Mouse (Mus musculus): Measurements from ENCODE around the gene Dap. TPM values are rescaled to one million over a fixed set of nuclear protein-coding genes. Genes with fewer than 3 reads are reported as not detected.

The Dap gene
- polyA plus RNA-seq, 1 experiment from 2014 or later: 23.8 TPM

GRCm38 (mm10) chr15:31269558-31269957, 45.4 kb downstream of the Dap start:
- no peak for ATAC-seq

GRCm38 (mm10) chr15:31272695-31273094, 48.6 kb downstream of the Dap start:
- no peak overlapping the region for H3K4me2 ChIP-seq
- WGBS: 81% methylated on average over 7 of the region's 7 CpGs
- ATAC-seq: no peak
- no peak overlapping the region for H3K9ac ChIP-seq
- H3K4me3 ChIP-seq: no peak overlapping the region
- H3K36me3 ChIP-seq (ENCODE audit: poor library complexity, severe bottlenecking): no peaks in the 10 kb centered on the region; the same call in 1 of the 2 replicates
- no peaks in the 10 kb centered on the region for H3K27me3 ChIP-seq
- H3K27ac ChIP-seq: no peak overlapping the region
- H3K9me3 ChIP-seq (replicated peaks): no peaks in the 10 kb centered on the region
- H3K4me1 ChIP-seq: no peaks in the 10 kb centered on the region

More at GRCm38 (mm10) chr15:31269558-31269957, 45.4 kb downstream of the Dap start:
- Histone ChIP-seq H3K9ac (no peak overlapping the region), H3K27ac (no peak overlapping the region), H3K4me3 (no peak overlapping the region), H3K36me3 (ENCODE audit: poor library complexity, severe bottlenecking) (no peaks in the 10 kb centered on the region; the same call in 1 of the 2 replicates), H3K27me3 (no peaks in the 10 kb centered on the region), H3K9me3 (replicated peaks) (no peaks in the 10 kb centered on the region), H3K4me1 (no peaks in the 10 kb centered on the region), H3K4me2 (no peak overlapping the region)
- 83% methylated on average over 4 of the region's 4 CpGs for WGBS

- H3K27ac ChIP-seq: no peak overlapping the region
- H3K9me3 ChIP-seq (replicated peaks): no peaks in the 10 kb centered on the region
- 0 out of 2 replicates have a peak, but pooled peaks cover 4% of the 10 kb centered on the region for H3K4me1 ChIP-seq
- no peaks in the 10 kb centered on the region for H3K27me3 ChIP-seq
- H3K4me2 ChIP-seq: no peak overlapping the region
- H3K9ac ChIP-seq: no peak overlapping the region
- ATAC-seq: no peak
- no peak overlapping the region for H3K4me3 ChIP-seq
- 77% methylated on average over 10 of the region's 10 CpGs for WGBS
- no peaks in the 10 kb centered on the region; the same call in 1 of the 2 replicates for H3K36me3 ChIP-seq (ENCODE audit: poor library complexity, severe bottlenecking)
Measured at GRCm38 (mm10) chr15:31273509-31273908, 49.4 kb downstream of the Dap start.

GRCm38 (mm10) chr15:31278090-31278489, 54.0 kb downstream of the Dap start:
- no peak for ATAC-seq
- H3K36me3 ChIP-seq (ENCODE audit: poor library complexity, severe bottlenecking): no peaks in the 10 kb centered on the region; the same call in 1 of the 2 replicates
- no peaks in the 10 kb centered on the region for H3K9me3 ChIP-seq (replicated peaks)

GRCm38 (mm10) chr15:31279120-31279519, 55.0 kb downstream of the Dap start:
- H3K9ac ChIP-seq: no peak overlapping the region
- no peak overlapping the region for H3K4me2 ChIP-seq
- H3K27ac ChIP-seq: no peak overlapping the region
- H3K36me3 ChIP-seq (ENCODE audit: poor library complexity, severe bottlenecking): no peaks in the 10 kb centered on the region
- H3K27me3 ChIP-seq: no peaks in the 10 kb centered on the region
- 86% methylated on average over 2 of the region's 2 CpGs for WGBS
- no peak overlapping the region for H3K4me3 ChIP-seq
- no peaks in the 10 kb centered on the region for H3K9me3 ChIP-seq (replicated peaks)
- ATAC-seq: no peak
- 0 out of 2 replicates have a peak, but pooled peaks cover 4% of the 10 kb centered on the region for H3K4me1 ChIP-seq

More at GRCm38 (mm10) chr15:31278090-31278489, 54.0 kb downstream of the Dap start:
- H3K4me2 ChIP-seq: no peak overlapping the region
- H3K4me1 ChIP-seq: 0 out of 2 replicates have a peak, but pooled peaks cover 4% of the 10 kb centered on the region
- no peak overlapping the region for H3K4me3 ChIP-seq
- H3K9ac ChIP-seq: no peak overlapping the region
- no peak overlapping the region for H3K27ac ChIP-seq
- WGBS: 62% methylated on average over 4 of the region's 4 CpGs
- H3K27me3 ChIP-seq: no peaks in the 10 kb centered on the region

GRCm38 (mm10) chr15:31279577-31280004, 55.5 kb downstream of the Dap start:
- WGBS: 88% methylated on average over 6 of the region's 6 CpGs
- Histone ChIP-seq H3K27me3 (no peaks in the 10 kb centered on the region), H3K27ac (no peak overlapping the region), H3K9ac (no peak overlapping the region), H3K9me3 (replicated peaks) (no peaks in the 10 kb centered on the region), H3K4me1 (0 out of 2 replicates have a peak, but pooled peaks cover 4% of the 10 kb centered on the region), H3K4me3 (no peak overlapping the region), H3K36me3 (ENCODE audit: poor library complexity, severe bottlenecking) (no peaks in the 10 kb centered on the region), H3K4me2 (no peak overlapping the region)
- no peak for ATAC-seq

GRCm38 (mm10) chr15:31280059-31280458, 55.9 kb downstream of the Dap start:
- 71% methylated on average over 5 of the region's 5 CpGs for WGBS
- Histone ChIP-seq H3K4me3 (no peak overlapping the region), H3K9me3 (replicated peaks) (no peaks in the 10 kb centered on the region), H3K9ac (no peak overlapping the region), H3K27ac (no peak overlapping the region), H3K4me1 (0 out of 2 replicates have a peak, but pooled peaks cover 4% of the 10 kb centered on the region), H3K27me3 (no peaks in the 10 kb centered on the region), H3K36me3 (ENCODE audit: poor library complexity, severe bottlenecking) (no peaks in the 10 kb centered on the region), H3K4me2 (no peak overlapping the region)
- no peak for ATAC-seq

GRCm38 (mm10) chr15:31280683-31281082, 56.6 kb downstream of the Dap start:
- Histone ChIP-seq H3K4me1 (0 out of 2 replicates have a peak, but pooled peaks cover 4% of the 10 kb centered on the region), H3K9me3 (replicated peaks) (no peaks in the 10 kb centered on the region), H3K27me3 (no peaks in the 10 kb centered on the region), H3K4me3 (no peak overlapping the region), H3K4me2 (no peak overlapping the region), H3K27ac (no peak overlapping the region), H3K36me3 (ENCODE audit: poor library complexity, severe bottlenecking) (no peaks in the 10 kb centered on the region), H3K9ac (no peak overlapping the region)
- no peak for ATAC-seq
- 80% methylated on average over 2 of the region's 2 CpGs for WGBS

- WGBS: 78% methylated on average over 13 of the region's 13 CpGs
- Histone ChIP-seq H3K27me3 (no peaks in the 10 kb centered on the region), H3K9me3 (replicated peaks) (no peaks in the 10 kb centered on the region), H3K4me3 (no peak overlapping the region), H3K4me1 (0 out of 2 replicates have a peak, but pooled peaks cover 4% of the 10 kb centered on the region), H3K27ac (no peak overlapping the region), H3K9ac (no peak overlapping the region), H3K4me2 (no peak overlapping the region), H3K36me3 (ENCODE audit: poor library complexity, severe bottlenecking) (no peaks in the 10 kb centered on the region)
- no peak for ATAC-seq
Measured at GRCm38 (mm10) chr15:31281830-31282229, 57.7 kb downstream of the Dap start.

GRCm38 (mm10) chr15:31282353-31282752, 58.2 kb downstream of the Dap start:
- no peak overlapping the region for H3K4me3 ChIP-seq
- H3K9ac ChIP-seq: no peak overlapping the region
- H3K36me3 ChIP-seq (ENCODE audit: poor library complexity, severe bottlenecking): no peaks in the 10 kb centered on the region
- ATAC-seq: no peak
- no peak overlapping the region for H3K4me2 ChIP-seq
- no peak overlapping the region for H3K27ac ChIP-seq
- H3K9me3 ChIP-seq (replicated peaks): no peaks in the 10 kb centered on the region
- 78% methylated on average over 3 of the region's 3 CpGs for WGBS
- H3K27me3 ChIP-seq: no peaks in the 10 kb centered on the region
- 0 out of 2 replicates have a peak, but pooled peaks cover 4% of the 10 kb centered on the region for H3K4me1 ChIP-seq

- H3K36me3 ChIP-seq (ENCODE audit: poor library complexity, severe bottlenecking): no peaks in the 10 kb centered on the region
- no peaks in the 10 kb centered on the region for H3K4me1 ChIP-seq
- no peak overlapping the region for H3K4me2 ChIP-seq
- no peaks in the 10 kb centered on the region for H3K9me3 ChIP-seq (replicated peaks)
- no peak overlapping the region for H3K27ac ChIP-seq
- no peaks in the 10 kb centered on the region for H3K27me3 ChIP-seq
- no peak overlapping the region for H3K4me3 ChIP-seq
- no peak for ATAC-seq
- no peak overlapping the region for H3K9ac ChIP-seq
- 72% methylated on average over 5 of the region's 5 CpGs for WGBS
Measured at GRCm38 (mm10) chr15:31284142-31284541, 60.0 kb downstream of the Dap start.

- Histone ChIP-seq H3K4me3 (no peak overlapping the region), H3K9ac (no peak overlapping the region), H3K36me3 (ENCODE audit: poor library complexity, severe bottlenecking) (no peaks in the 10 kb centered on the region), H3K4me2 (no peak overlapping the region), H3K27ac (no peak overlapping the region; the same call in 1 of the 2 replicates), H3K9me3 (replicated peaks) (no peaks in the 10 kb centered on the region), H3K27me3 (no peaks in the 10 kb centered on the region), H3K4me1 (no peaks in the 10 kb centered on the region)
- 83% methylated on average over 17 of the region's 17 CpGs for WGBS
- ATAC-seq: peak; percentile 75
Measured at GRCm38 (mm10) chr15:31284922-31285631, 61.0 kb downstream of the Dap start.
